ENCODE assay signal across 9 mouse cellular contexts in genomic region chr19:53184911-53185310, GRCm38 (mm10). TPM values are rescaled to one million over a fixed set of nuclear protein-coding genes. Genes with fewer than 3 reads are reported as not detected.
DNase-seq lines count a peak whose midpoint lies in the region; ATAC-seq and TF ChIP-seq lines count a peak whose summit lies in the region.
"Had no signal": no experiment of that assay in that cellular context is flagged by ENCODE, and none has a peak within 500 bp of the region (broad histone marks: within the 10 kb centered on the region; RNA-seq: fewer than 3 reads in every experiment).

No protein-coding gene starts in this region.

- H3K4me2 ChIP-seq in heart, embryonic 15.5 days: peak overlapping the region; percentile 36
- H3K4me2 ChIP-seq in heart, embryonic 16.5 days (ENCODE audit: low read depth, low read length): peak overlapping the region; percentile 29
- H3K4me2 ChIP-seq in liver, postnatal 0 days (ENCODE audit: low read depth, low read length): peak overlapping the region; percentile 55
- no peak overlapping the region for H3K4me2 ChIP-seq in hindbrain, embryonic 12.5 days (replicated peaks)
- H3K4me2 ChIP-seq in hindbrain, postnatal 0 days (ENCODE audit: low read depth, low read length): no peak overlapping the region
- H3K4me2 ChIP-seq: forebrain, embryonic 13.5 days had no signal

- H3K36me3 ChIP-seq in heart, embryonic 15.5 days: no peaks in the 10 kb centered on the region
- peaks cover 0 to 47% of the 10 kb centered on the region in 2 experiments; a peak in 2 of 4 replicates for H3K36me3 ChIP-seq in MEL (ENCODE audit: control insufficient read depth in 1 of 2, insufficient read depth in 2 of 2, low read length in 2 of 2)
- H3K36me3 ChIP-seq in heart, embryonic 16.5 days (ENCODE audit: control insufficient read depth, insufficient read depth): no peaks in the 10 kb centered on the region
- no peaks in the 10 kb centered on the region for H3K36me3 ChIP-seq in liver, postnatal 0 days (replicated peaks; ENCODE audit: insufficient read depth, low read length)
- no peaks in the 10 kb centered on the region for H3K36me3 ChIP-seq in hindbrain, embryonic 12.5 days
- H3K36me3 ChIP-seq in hindbrain, postnatal 0 days (ENCODE audit: insufficient read depth, low read length): no peaks in the 10 kb centered on the region

- no peaks in the 10 kb centered on the region for H3K79me2 ChIP-seq in MEL (ENCODE audit: control insufficient read depth, insufficient read depth, low read length, poor library complexity)

- no peak for ATAC-seq in heart, embryonic 15.5 days (replicated peaks; ENCODE audit: insufficient number of reproducible peaks, insufficient read depth, low FRiP score, low read depth)
- no peak for ATAC-seq in heart, embryonic 16.5 days (replicated peaks; ENCODE audit: extremely low read depth, insufficient read depth, low FRiP score)
- ATAC-seq in liver, postnatal 0 days: peak; percentile 64
- ATAC-seq in hindbrain, embryonic 12.5 days (ENCODE audit: low FRiP score): no peak
- no peak for ATAC-seq in hindbrain, postnatal 0 days
- ATAC-seq: forebrain, embryonic 13.5 days had no signal

- no peaks in the 10 kb centered on the region for H3K9me3 ChIP-seq in heart, embryonic 15.5 days (replicated peaks)
- H3K9me3 ChIP-seq in MEL (replicated peaks; ENCODE audit: insufficient read depth, low read length): no peaks in the 10 kb centered on the region
- H3K9me3 ChIP-seq in heart, embryonic 16.5 days (replicated peaks; ENCODE audit: control insufficient read depth, low read length): no peaks in the 10 kb centered on the region
- no peaks in the 10 kb centered on the region for H3K9me3 ChIP-seq in liver, postnatal 0 days (ENCODE audit: low read length)
- no peaks in the 10 kb centered on the region for H3K9me3 ChIP-seq in hindbrain, embryonic 12.5 days (replicated peaks)
- no peaks in the 10 kb centered on the region for H3K9me3 ChIP-seq in hindbrain, postnatal 0 days (ENCODE audit: low read length)
- H3K9me3 ChIP-seq: forebrain, embryonic 13.5 days had no signal

- no peak for DNase-seq in heart, postnatal 14 days
- peak; percentile 74 for DNase-seq in MEL (ENCODE audit: low read depth, low spot score)
- DNase-seq in liver, postnatal 0 days: no peak
- no peak for DNase-seq in hindbrain, postnatal 0 days (ENCODE audit: low spot score)
- DNase-seq: gastrocnemius, postnatal 36 days had no signal

- no peak for TF ChIP-seq POLR2A in MEL (IDR thresholded peaks at IDR 0.05; ENCODE audit: control insufficient read depth in 1 of 2, insufficient read depth in 1 of 2, low read depth in 1 of 2, low read length in 2 of 2, poor library complexity in 1 of 2)

- H3K4me3 ChIP-seq in heart, embryonic 15.5 days: no peak overlapping the region
- no peak overlapping the region for H3K4me3 ChIP-seq in MEL (ENCODE audit: control insufficient read depth in 1 of 2, insufficient read depth in 1 of 2, low read depth in 2 of 2, low read length in 2 of 2)
- no peak overlapping the region for H3K4me3 ChIP-seq in heart, embryonic 16.5 days (ENCODE audit: low read length)
- no peak overlapping the region for H3K4me3 ChIP-seq in liver, postnatal 0 days (ENCODE audit: low read depth, low read length)
- no peak overlapping the region for H3K4me3 ChIP-seq in hindbrain, embryonic 12.5 days
- no peak overlapping the region for H3K4me3 ChIP-seq in hindbrain, postnatal 0 days (ENCODE audit: low read length)
- H3K4me3 ChIP-seq: forebrain, embryonic 13.5 days had no signal

- no peak overlapping the region for H3K9ac ChIP-seq in heart, embryonic 15.5 days
- no peak overlapping the region for H3K9ac ChIP-seq in MEL (ENCODE audit: control insufficient read depth, low read depth, low read length, poor library complexity, severe bottlenecking)
- H3K9ac ChIP-seq in heart, embryonic 16.5 days (ENCODE audit: low read length): no peak overlapping the region
- no peak overlapping the region for H3K9ac ChIP-seq in liver, postnatal 0 days (replicated peaks)
- no peak overlapping the region for H3K9ac ChIP-seq in hindbrain, embryonic 12.5 days
- H3K9ac ChIP-seq in hindbrain, postnatal 0 days (replicated peaks; ENCODE audit: low read length): no peak overlapping the region
- H3K9ac ChIP-seq: forebrain, embryonic 13.5 days had no signal

- intact Hi-C loops in heart, postnatal 14 days (cut with DNase I): no loop called here

- no peak for TF ChIP-seq RAD21 in MEL (IDR thresholded peaks at IDR 0.05; ENCODE audit: low read depth, low read length)

- TF ChIP-seq EP300 in MEL (IDR thresholded peaks at IDR 0.05; ENCODE audit: low read depth in 1 of 2, low read length in 2 of 2): peak; percentile 64
- no peak for TF ChIP-seq EP300 in liver, postnatal 0 days (IDR thresholded peaks at IDR 0.05; ENCODE audit: low read depth)

- peak overlapping the region; percentile 69 for H3K27ac ChIP-seq in heart, embryonic 15.5 days
- peak overlapping the region; percentile 55 for H3K27ac ChIP-seq in MEL (ENCODE audit: control insufficient read depth, low read depth, low read length)
- H3K27ac ChIP-seq in heart, embryonic 16.5 days (ENCODE audit: low read length): peak overlapping the region; percentile 73
- H3K27ac ChIP-seq in liver, postnatal 0 days (ENCODE audit: low read depth): peak overlapping the region; percentile 66
- H3K27ac ChIP-seq in hindbrain, embryonic 12.5 days: no peak overlapping the region
- no peak overlapping the region for H3K27ac ChIP-seq in hindbrain, postnatal 0 days
- H3K27ac ChIP-seq: forebrain, embryonic 13.5 days had no signal

- H3K4me1 ChIP-seq in heart, embryonic 15.5 days (replicated peaks): peaks cover 86% of the 10 kb centered on the region
- peaks cover 36 to 43% of the 10 kb centered on the region in 2 experiments for H3K4me1 ChIP-seq in MEL (ENCODE audit: control insufficient read depth in 1 of 2, insufficient read depth in 2 of 2, low read length in 2 of 2)
- peaks cover 83% of the 10 kb centered on the region for H3K4me1 ChIP-seq in heart, embryonic 16.5 days (ENCODE audit: control insufficient read depth, insufficient read depth, low read length)
- peaks cover 75% of the 10 kb centered on the region for H3K4me1 ChIP-seq in liver, postnatal 0 days (ENCODE audit: insufficient read depth)
- H3K4me1 ChIP-seq in hindbrain, embryonic 12.5 days: peaks cover 21% of the 10 kb centered on the region
- H3K4me1 ChIP-seq in hindbrain, postnatal 0 days (ENCODE audit: insufficient read depth, low read length): peaks cover 10% of the 10 kb centered on the region

- no peaks in the 10 kb centered on the region for H3K27me3 ChIP-seq in heart, embryonic 15.5 days
- no peaks in the 10 kb centered on the region for H3K27me3 ChIP-seq in MEL (ENCODE audit: control insufficient read depth in 1 of 2, insufficient read depth in 2 of 2, low read length in 2 of 2)
- no peaks in the 10 kb centered on the region for H3K27me3 ChIP-seq in heart, embryonic 16.5 days (ENCODE audit: control insufficient read depth, insufficient read depth, low read length)
- no peaks in the 10 kb centered on the region for H3K27me3 ChIP-seq in liver, postnatal 0 days (ENCODE audit: insufficient read depth, low read length)
- H3K27me3 ChIP-seq in hindbrain, embryonic 12.5 days: no peaks in the 10 kb centered on the region
- H3K27me3 ChIP-seq in hindbrain, postnatal 0 days (ENCODE audit: insufficient read depth, low read length): no peaks in the 10 kb centered on the region
- H3K27me3 ChIP-seq: forebrain, embryonic 13.5 days had no signal

- TF ChIP-seq CTCF in MEL (IDR thresholded peaks at IDR 0.05 in 2 of 3, conservative IDR thresholded peaks at IDR 0.05 in 1 of 3; ENCODE audit: control insufficient read depth in 1 of 3, insufficient read depth in 1 of 3, low read depth in 2 of 3, low read length in 3 of 3, poor library complexity in 1 of 3, severe bottlenecking in 1 of 3): no peak
- no peak for TF ChIP-seq CTCF in liver, postnatal 0 days (IDR thresholded peaks at IDR 0.05; ENCODE audit: low read depth)
- no peak for TF ChIP-seq CTCF in hindbrain, postnatal 0 days (IDR thresholded peaks at IDR 0.05; ENCODE audit: low read depth)

- WGBS in heart, embryonic 15.5 days: 32% methylated on average over 5 of the region's 5 CpGs
- 34% methylated on average over 5 of the region's 5 CpGs for whole genome bisulfite sequencing in heart, embryonic 16.5 days
- 26% methylated on average over 5 of the region's 5 CpGs for WGBS in liver, postnatal 0 days (ENCODE audit: insufficient replicate concordance)
- 85% methylated on average over 5 of the region's 5 CpGs for WGBS in hindbrain, embryonic 12.5 days
- 83% methylated on average over 5 of the region's 5 CpGs for WGBS in hindbrain, postnatal 0 days

TF ChIP-seq in MEL, 35 proteins besides CTCF, POLR2A, EP300 and RAD21 (continues in another document):
- TF ChIP-seq MAFK (IDR thresholded peaks at IDR 0.05; ENCODE audit: borderline replicate concordance, low read depth, low read length): peak; percentile 59; the same call in 1 of the 2 replicates
- TF ChIP-seq USF2 (IDR thresholded peaks at IDR 0.05; ENCODE audit: borderline replicate concordance in 1 of 2, insufficient read depth in 1 of 2, low read depth in 1 of 2, low read length in 2 of 2): peak in 1 of 2 experiments; percentile 69; a peak in 2 of 4 replicates
- TF ChIP-seq BHLHE40 (IDR thresholded peaks at IDR 0.05; ENCODE audit: borderline replicate concordance, low read depth, low read length): peak; percentile 97
- no peak; the same call in 1 of the 2 replicates for TF ChIP-seq TAL1 (IDR thresholded peaks at IDR 0.05; ENCODE audit: low read length)
- TF ChIP-seq MAX (IDR thresholded peaks at IDR 0.05; ENCODE audit: low read length): peak; percentile 85
- TF ChIP-seq ZMIZ1 (IDR thresholded peaks at IDR 0.05; ENCODE audit: low read depth, low read length): no peak
- no peak; the same call in 1 of the 2 replicates for TF ChIP-seq MEF2A (IDR thresholded peaks at IDR 0.05; ENCODE audit: extremely low read depth, insufficient replicate concordance, low read depth, low read length, poor library complexity, severe bottlenecking)
- 0 out of 2 replicates have a peak, but pooled peaks have one; percentile 15 for TF ChIP-seq SMC3 (IDR thresholded peaks at IDR 0.05; ENCODE audit: low read depth, low read length)
- TF ChIP-seq GABPA (IDR thresholded peaks at IDR 0.05; ENCODE audit: low read depth, low read length): no peak

RNA-seq across cellular contexts. Expression of gene Add3, which starts 44.7 kb away (rescaled TPM):
- 112 and 118 TPM in 2 replicates for polyA plus RNA-seq in heart, embryonic 15.5 days (2015; fragmentation: Nextera tagmentation; extraction: Ambion mirVana)
- 10 to 100 TPM; 63.4 to 65.2 TPM for total RNA-seq in heart, postnatal 14 days (2021)
- 14.0 and 33.0 TPM in 2 replicates for total RNA-seq in MEL (2012; rRNA removed)
- 10 to 100 TPM in 1 of 2 experiments, not detected in 1; 52.9 TPM for polyA plus RNA-seq in MEL (2012; ENCODE audit: insufficient read depth in 1 of 2, insufficient read length in 2 of 2, low read depth in 1 of 2, low replicate concordance in 2 of 2, missing spikeins in 1 of 2)
- 107 and 109 TPM in 2 replicates for polyA plus RNA-seq in heart, embryonic 16.5 days (2015; fragmentation: Nextera tagmentation; extraction: Ambion mirVana)
- polyA plus RNA-seq in liver, postnatal 0 days (2015; fragmentation: Nextera tagmentation; extraction: Ambion mirVana): 17.5 and 21.4 TPM in 2 replicates
- 55.5 and 56.0 TPM in 2 replicates for polyA plus RNA-seq in hindbrain, embryonic 12.5 days (2016; fragmentation: Nextera tagmentation; extraction: Ambion mirVana)
- total RNA-seq in hindbrain, postnatal 0 days (2014; rRNA removed): 49.7 and 56.7 TPM in 2 replicates
- polyA plus RNA-seq in hindbrain, postnatal 0 days (2015; fragmentation: Nextera tagmentation; extraction: Ambion mirVana): 65.2 and 68.8 TPM in 2 replicates

Comparison
In these comparisons a context has a peak if more than half of its experiments do, and no peak if none do; other contexts are left out.
1. H3K27ac ChIP-seq: peak in heart, embryonic 15.5 days (single experiment), MEL (single experiment), heart, embryonic 16.5 days (single experiment) and liver, postnatal 0 days (single experiment); none in hindbrain, embryonic 12.5 days (single experiment) and hindbrain, postnatal 0 days (single experiment).
2. H3K4me2 ChIP-seq: peak in heart, embryonic 15.5 days (single experiment), heart, embryonic 16.5 days (single experiment) and liver, postnatal 0 days (single experiment); none in hindbrain, embryonic 12.5 days (single experiment) and hindbrain, postnatal 0 days (single experiment).